In the genomic region with DNA sequence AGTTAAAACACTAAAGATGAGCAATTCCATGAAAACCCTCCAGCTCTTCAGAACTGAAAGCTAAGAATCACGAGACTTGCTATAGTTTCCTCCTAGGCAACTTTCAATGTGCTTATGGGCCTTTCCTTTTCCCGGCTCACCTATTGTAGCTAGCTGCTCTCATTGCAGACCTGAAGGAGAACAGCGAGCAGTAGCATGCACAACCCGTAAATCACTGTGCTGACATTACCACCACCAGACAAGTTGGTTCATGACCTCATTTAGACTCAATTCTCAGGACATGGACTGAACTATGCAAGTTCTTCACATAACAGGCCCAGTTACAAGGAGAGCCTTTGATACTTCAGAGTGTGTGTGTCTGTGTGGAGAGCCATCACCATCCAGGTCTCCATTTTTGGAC, we compare ENCODE assay signal across 22 mouse cellular contexts.
DNase-seq lines count a peak whose midpoint lies in the region; ATAC-seq and TF ChIP-seq lines count a peak whose summit lies in the region.
"Had no signal": no experiment of that assay in that cellular context is flagged by ENCODE, and none has a peak within 500 bp of the region (broad histone marks: within the 10 kb centered on the region; RNA-seq: fewer than 3 reads in every experiment).

No protein-coding gene starts in this region.

- H3K4me2 ChIP-seq in intestine, postnatal 0 days (replicated peaks; ENCODE audit: low read depth): no peak overlapping the region

- 79% methylated on average over 4 of the region's 4 CpGs for WGBS in intestine, postnatal 0 days

- H3K27ac ChIP-seq in intestine, postnatal 0 days (ENCODE audit: low read depth, low read length): no peak overlapping the region

- no peak for TF ChIP-seq CTCF in intestine, postnatal 0 days (IDR thresholded peaks at IDR 0.05; ENCODE audit: low read depth)

- no peaks in the 10 kb centered on the region for H3K9me3 ChIP-seq in intestine, postnatal 0 days (ENCODE audit: control insufficient read depth)

- no peak for ATAC-seq in intestine, postnatal 0 days
- ATAC-seq: activated CD4-positive, CD25-positive, alpha-beta regulatory T cell, adult 4 months; CD4-positive, CD25-positive, alpha-beta regulatory T cell, adult 4 months; Patski had no signal

- H3K36me3 ChIP-seq in intestine, postnatal 0 days (ENCODE audit: control insufficient read depth, insufficient read depth): no peaks in the 10 kb centered on the region
- H3K36me3 ChIP-seq: G1E had no signal

- peak; percentile 13 to 56 for DNase-seq in urinary bladder, adult 18-20 months (ENCODE audit: low spot score in 2 of 2)
- DNase-seq in urinary bladder, adult 2 months (ENCODE audit: low spot score): no peak
- DNase-seq in urinary bladder, postnatal 14 days (ENCODE audit: low spot score): peak; percentile 43
- DNase-seq in urinary bladder, postnatal 10 days (ENCODE audit: low spot score): no peak
- peak; percentile 18 for DNase-seq in urinary bladder, postnatal 25 days (ENCODE audit: low spot score)
- DNase-seq in urinary bladder, postnatal 4 days (ENCODE audit: low spot score in 2 of 2): no peak
- DNase-seq in urinary bladder, postnatal 36 days (ENCODE audit: low spot score in 2 of 2): peak; percentile 49 to 56
- DNase-seq: adrenal gland, adult 2 months; adrenal gland, adult 8-10 months; adrenal gland, postnatal 10 days; adrenal gland, postnatal 14 days; adrenal gland, postnatal 25 days; adrenal gland, postnatal 36 days; B cell, adult 2 months; cerebellum, adult 11 months; cerebellum, adult 11-12 months had no signal

- H3K4me3 ChIP-seq in intestine, postnatal 0 days (ENCODE audit: low read depth, low read length): no peak overlapping the region

- H3K27me3 ChIP-seq in intestine, postnatal 0 days (replicated peaks; ENCODE audit: control insufficient read depth, insufficient read depth, low read length): no peaks in the 10 kb centered on the region; the same call in 1 of the 2 replicates
- H3K27me3 ChIP-seq: CH12.LX had no signal

- H3K4me1 ChIP-seq in intestine, postnatal 0 days (replicated peaks; ENCODE audit: control insufficient read depth, insufficient read depth, low read length): no peaks in the 10 kb centered on the region

- no peak overlapping the region for H3K9ac ChIP-seq in intestine, postnatal 0 days (ENCODE audit: low read depth, low read length)

Comparison
In these comparisons a context has a peak if more than half of its experiments do, and no peak if none do; other contexts are left out.
1. DNase-seq: peak in urinary bladder, adult 18-20 months (2 of 2), urinary bladder, postnatal 14 days (single experiment), urinary bladder, postnatal 25 days (single experiment) and urinary bladder, postnatal 36 days (2 of 2); none in urinary bladder, adult 2 months (single experiment), urinary bladder, postnatal 10 days (single experiment) and urinary bladder, postnatal 4 days (0 of 2).